Mouse (Mus musculus) small intestine, adult 2 months (tissue): ENCODE results near the gene Lrriq4.

Source experiments
- CTCF ChIP-seq: fragments of 200-500 bp; IDR thresholded peaks from 2 replicates; pipeline ENCODE4 v1.5.1; 2012; ENCODE audit warnings: low read depth, mild to moderate bottlenecking, control low read depth, inconsistent platforms, low read length, moderate library complexity, mixed read lengths; ENCODE audit not compliant: insufficient replicate concordance, insufficient read length; ENCODE audit errors: extremely low read depth
- POLR2A ChIP-seq: fragments of 200-500 bp; IDR thresholded peaks from 2 replicates; pipeline ENCODE4 v1.6.1; 2012; ENCODE audit warnings: low read depth, mild to moderate bottlenecking, control low read depth, inconsistent platforms, low read length, moderate library complexity

DNA sequence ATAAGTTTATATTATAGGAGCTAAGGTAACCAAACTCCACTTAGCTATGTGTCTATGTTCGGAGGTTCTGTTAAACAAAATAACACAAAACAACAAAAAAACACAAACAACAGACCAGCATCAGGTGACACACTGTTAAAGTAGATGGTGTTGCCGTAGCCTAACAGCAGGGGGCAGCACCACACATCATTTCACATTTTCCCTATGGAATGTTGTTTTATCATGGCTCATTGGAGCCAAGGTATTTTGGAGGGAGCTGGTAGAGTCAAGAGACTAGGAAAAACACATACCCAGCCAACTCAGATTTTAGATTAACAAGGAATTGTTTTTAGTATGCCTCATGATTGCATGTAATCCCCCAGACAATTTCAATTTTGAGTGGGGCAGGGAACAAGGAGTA, 52.0 kb downstream of the Lrriq4 start:
- TF ChIP-seq CTCF (no peak), POLR2A (no peak)
